Mouse (Mus musculus) layer of hippocampus, adult 9-10 months (tissue): Measurements from ENCODE around the gene Ric1.
"Not testable (repeated sequence)": the region's sequence is repeated elsewhere in the genome, so short reads cannot be mapped to it uniquely, and the experiment has no call there.

Experiments
- DNase-seq: peaks from one replicate; pipeline ENCODE4 v3.0.0; 2022; ENCODE audit warnings: low spot score

The Ric1 gene

DNA sequence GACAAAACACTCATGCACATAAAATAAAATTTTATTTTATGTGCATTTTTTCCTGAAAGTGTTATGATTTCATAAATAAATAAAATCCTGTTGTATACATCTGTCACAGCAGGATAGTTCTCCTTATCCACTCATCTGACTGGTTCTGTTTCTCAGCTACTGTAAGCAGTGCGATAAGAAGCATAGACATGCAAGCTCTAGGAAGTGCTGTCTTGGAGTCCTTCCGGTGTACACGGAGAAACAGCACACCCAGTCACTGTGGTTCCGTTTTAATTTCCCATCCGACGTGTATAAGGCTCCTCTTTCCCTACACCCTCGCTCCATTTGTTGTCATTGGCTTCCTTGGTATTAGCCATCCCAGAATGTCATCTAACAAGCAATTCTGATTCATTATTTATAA is 24.2 kb upstream of the Ric1 start:
- DNase-seq: no peak

DNA sequence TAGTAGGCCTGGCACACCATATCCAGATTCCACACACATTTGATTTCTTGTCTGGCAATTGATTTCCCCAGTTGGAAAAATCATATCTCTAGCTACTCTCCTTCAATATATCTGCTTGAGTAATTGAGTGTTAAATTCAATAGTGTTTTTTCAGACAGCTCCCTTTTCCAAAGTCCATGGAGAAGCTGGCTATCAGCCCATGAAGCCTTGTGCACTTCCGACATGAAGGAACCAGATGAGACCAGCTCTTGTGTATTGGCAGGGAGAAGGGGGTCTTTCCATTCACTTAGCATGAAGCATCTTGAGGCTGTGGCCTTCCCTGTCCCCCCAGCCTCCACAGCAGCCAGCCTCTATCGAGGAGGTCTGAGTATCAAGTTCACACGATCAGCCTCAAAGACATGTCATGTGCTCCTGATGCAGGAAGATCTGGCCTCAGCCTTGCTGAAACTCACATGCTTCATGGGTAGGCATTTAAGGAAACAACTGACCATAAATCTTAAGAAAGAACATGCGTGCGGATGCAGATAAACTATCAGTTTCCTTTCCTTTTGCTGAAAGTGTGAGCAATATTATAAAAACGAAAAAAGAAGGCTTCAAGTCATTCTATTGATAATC is 23.1 kb upstream of the Ric1 start:
- no peak for DNase-seq

DNA sequence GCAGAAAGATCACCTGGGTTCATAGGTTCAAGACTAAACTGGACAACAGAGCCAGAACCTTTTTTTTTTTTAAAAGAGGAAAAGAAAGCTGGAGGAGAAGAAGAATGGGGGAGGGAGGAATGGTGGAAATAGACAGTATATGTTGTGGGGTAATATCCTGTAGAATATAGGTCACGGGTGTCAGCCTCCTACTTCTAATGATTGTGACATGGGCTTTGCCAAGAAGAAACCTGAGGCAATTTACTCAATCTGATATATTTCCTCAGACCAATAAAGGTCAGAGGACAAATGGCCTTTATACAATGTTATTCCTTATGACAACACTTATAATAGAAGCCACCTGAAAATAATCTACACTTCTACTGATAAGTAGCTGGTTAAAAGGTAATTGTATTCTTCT is 21.7 kb upstream of the Ric1 start:
- DNase-seq: no peak

DNA sequence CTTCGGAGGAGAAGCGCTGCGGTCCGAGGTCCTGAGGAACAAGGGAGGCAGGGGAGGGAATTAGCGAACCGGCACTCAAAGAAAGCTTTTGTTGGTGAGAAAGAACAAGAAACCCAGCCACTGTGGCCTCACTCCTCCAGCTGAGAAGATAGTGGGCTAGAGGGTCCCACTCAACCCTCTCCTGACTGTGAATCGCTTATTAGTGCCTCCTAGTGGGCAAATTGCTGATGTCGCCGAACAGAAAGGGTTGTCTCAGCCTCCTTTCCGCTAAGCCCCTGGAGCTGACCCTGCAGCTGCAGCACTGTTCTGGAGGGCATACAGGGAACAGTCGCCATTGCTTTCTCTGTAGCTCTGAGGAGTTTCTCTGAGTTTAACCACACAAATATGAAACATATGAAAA is 21.0 kb upstream of the Ric1 start:
- no peak for DNase-seq

DNA sequence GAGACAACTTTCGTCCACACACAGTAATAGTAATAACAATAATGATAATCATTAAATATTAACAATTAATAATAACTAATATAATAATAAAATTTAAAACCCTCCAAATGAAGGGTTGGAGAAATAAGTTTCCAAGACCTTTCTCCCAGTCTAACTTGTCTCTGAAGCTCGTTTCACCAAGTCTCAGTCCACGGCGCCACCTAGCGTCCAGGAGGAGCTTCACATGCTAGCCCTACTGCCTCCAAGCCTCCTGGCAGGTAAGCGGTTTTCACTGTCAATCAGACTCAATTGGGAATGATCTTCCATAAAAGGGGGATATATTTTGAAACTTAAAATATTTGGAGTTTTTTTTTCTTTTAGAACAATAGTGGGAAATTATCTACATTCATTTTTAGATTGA is 20.6 kb upstream of the Ric1 start:
- DNase-seq: peak; percentile 74

DNA sequence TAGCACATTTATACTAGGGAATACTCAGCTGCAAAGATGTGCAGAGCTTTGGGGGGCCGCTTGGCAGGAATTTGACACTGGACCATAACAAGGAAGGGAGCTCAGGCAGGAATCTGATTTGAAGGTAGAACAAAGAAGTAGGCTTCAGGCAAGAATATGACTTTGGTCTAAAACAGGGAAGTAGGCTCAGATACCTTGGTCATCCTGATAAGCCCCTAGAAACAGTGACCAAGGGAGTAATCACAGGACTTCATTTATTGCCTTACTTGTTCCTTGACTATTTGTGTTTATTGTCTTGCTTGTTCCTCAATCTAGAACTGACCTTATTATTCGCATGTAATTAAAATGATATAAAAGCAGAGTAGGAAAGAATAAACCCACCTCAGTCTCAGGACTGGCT is 18.0 kb upstream of the Ric1 start:
- DNase-seq: no peak

DNA sequence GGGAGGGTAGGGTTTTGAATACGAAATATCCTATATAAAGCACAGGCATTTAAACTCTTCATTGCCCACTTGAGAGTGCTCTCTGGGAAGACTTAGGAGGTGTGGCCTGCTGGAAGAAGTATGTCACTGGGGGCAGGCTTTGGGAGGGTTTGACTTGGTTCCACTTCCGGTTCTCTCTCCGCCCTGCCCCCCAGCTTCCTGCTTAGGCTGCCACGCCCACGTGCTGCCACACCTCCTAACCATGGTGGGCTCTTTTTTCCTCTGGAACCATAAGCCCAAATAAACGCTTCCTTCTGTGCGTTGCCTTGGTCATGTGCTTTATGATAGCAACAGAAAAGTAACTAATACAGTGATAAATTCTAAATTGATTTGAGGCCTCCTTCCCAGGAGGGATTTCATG is 16.5 kb upstream of the Ric1 start:
- no peak for DNase-seq

DNA sequence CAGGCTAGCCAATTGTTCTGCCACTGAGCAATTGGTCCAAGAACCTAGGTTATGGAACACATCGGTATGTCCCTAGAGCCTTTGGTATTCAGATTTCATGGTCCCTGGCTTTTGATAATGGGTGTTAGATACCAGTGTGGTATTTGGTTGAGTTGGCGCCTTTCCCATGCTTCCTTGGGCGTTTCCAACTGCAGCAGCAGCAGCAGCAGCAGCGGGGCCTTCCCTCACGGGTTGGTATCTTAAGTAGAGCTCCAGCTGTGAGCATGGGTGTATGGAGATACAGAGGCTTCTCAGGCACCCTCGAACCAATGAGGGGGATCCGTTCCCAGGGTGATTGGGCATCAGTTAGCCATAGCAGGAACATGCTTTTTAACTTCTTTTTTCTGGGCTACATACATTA is 13.9 kb upstream of the Ric1 start:
- DNase-seq: no peak

DNA sequence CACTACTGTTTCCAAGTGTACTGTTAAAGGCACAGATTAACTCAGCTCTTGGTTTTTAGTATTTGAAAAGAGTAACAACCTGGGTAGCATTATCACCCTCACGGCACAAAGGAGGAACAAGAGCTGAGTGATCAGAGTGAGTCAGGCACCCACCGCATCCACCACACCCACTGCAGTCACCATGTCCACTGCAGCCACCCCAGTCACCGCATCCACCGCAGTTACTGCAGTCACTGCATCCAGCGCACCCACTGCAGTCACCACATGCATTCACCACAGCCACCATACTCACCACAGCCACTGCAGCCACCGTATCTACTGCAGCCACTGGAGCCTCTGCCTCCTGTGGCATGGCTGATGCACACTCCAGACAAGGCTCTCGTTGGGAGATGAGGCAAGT is 12.2 kb upstream of the Ric1 start:
- no peak for DNase-seq

DNA sequence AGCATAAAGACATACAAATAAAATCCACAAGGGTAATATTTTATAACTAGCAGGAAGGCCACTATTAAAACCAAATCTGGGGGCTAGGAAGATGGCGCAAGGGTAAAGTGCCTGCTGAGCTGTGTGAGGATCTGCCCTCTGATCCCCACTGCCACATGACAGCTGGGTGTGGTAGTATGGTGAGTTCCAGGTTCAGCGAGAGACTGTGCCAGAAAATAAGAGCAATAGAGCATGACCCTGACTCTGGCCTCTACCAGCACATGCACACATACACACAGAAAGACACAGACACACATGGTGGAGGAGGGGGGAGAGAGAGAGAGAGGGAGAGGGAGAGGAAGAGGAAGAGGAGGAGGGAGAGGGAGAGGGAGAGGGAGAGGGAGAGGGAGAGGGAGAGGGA is 10.3 kb upstream of the Ric1 start:
- no peak for DNase-seq

DNA sequence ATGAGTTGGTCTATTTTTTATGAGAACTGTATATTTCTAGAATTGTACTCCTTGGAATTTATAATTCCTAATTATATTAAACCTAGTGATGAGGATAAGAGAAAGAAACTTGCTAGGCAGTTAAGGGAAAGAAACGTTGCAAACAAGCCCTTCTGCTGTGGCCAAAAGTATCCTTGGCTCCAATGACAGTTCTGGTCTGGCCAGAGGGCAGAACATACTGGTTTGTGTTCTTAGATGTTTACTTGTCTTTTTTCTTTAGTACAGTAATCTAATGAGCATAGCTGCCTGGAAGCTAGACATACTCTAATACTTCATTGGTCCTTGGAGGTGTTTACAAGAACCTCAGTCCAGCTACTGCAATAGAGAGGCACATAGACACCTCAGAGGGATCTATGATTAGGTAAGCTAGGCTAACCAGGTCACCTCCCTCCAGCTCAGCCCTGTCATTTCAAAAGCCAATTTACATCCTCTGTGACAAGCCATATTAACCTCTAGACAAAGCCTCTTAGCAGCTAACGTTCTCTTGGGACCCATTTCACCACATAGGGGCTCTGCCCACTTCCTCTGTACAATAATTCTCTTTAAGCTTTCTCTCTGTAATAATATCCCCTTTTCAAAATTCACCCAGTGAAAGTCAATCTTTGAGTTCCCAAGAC is 8.8 kb upstream of the Ric1 start:
- no peak for DNase-seq

DNA sequence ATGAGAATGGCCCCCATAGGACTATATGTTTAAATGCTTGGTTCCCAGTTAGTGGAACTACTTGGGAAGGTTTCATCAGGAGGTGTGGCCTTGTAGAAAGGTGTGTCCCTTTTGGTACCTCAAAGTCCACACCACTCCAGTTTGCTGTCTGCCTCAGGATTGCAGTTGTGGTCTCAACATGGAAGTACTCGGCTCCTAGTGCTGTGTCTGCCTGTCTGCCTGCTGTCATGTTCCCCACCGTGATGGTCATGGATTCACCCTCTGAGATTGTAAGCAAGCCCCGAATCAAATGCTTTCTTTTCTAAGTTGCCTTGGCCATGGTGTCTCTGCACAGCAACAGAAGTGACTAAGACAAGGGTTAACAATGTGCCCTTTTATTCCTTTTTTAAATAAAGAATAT is 8.0 kb upstream of the Ric1 start:
- DNase-seq: no peak

DNA sequence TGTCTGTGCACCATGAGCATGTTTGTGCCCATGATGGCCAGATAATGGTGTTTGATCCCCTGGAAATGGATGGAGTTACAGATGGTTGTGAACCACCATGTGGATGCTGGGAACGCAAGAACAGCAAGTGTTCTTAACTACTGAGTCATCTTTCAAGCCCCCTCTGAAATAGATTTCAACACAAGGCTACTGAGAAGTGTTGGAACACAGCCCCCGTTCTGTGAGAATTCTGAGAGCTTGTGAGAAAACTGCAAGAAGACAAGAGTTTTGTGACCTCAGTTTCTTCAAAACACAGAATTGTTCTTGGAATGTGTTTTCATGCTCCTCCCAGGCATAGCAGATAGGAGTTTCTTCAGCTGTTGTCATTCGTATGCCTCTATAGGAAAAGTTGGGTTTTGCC is 6.7 kb upstream of the Ric1 start:
- no peak for DNase-seq

DNA sequence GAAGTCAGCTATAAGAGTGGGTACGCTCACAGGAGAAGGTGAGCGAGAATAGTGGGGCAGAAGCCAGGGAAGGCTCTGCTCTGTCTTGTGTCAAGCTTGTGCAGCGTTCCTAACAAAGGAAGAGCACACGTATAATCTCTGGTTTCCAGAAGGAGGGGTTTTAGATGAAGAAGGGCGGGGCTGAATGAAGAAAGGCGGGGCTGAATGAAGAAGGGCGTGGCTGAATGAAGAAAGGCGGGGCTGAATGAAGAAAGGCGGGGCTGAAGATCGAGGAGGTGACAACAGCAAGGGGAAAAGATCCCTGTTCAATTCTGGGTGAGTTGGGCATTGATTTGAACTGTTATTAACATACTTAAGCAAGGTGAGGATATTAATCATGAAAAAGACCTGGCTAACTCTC is 6.1 kb upstream of the Ric1 start:
- DNase-seq: no peak

DNA sequence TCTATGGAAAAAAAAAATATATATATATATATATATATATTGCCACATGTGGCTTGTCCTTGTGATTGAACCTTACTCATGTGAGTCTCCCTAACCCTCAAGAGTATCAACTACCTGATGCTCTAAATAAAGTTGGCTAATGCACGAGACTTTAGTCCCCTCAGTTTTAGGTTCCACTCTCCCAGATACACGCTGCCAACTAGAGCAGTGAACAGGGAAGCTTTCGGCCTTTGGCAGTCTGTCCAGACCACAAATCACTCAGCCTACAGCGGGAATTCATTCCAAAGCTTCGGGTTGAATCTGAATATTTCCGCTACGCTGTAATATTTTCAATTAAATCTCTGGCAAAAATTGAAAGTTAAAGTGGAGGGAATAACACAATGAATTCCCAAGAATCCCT is 3.7 kb upstream of the Ric1 start:
- DNase-seq: no peak

DNA sequence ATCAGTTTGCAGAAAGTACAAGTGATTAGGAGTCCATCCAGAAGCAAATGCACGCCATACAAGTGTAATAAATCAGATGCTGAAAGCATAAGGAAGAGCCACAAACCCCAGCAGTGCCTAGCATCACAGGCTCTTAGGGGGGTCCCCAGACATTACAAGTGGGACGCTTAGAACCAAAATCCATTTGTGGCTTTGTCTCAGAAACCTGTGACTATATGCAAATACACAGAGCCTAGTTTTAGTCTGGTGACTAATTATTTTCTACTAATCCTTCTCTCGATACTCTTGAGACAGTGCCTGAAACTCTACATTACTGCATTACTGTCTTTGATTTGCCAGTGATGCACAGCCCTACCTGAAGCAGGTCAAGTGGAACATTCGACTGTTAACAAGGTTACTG is 3.2 kb upstream of the Ric1 start:
- DNase-seq: no peak

DNA sequence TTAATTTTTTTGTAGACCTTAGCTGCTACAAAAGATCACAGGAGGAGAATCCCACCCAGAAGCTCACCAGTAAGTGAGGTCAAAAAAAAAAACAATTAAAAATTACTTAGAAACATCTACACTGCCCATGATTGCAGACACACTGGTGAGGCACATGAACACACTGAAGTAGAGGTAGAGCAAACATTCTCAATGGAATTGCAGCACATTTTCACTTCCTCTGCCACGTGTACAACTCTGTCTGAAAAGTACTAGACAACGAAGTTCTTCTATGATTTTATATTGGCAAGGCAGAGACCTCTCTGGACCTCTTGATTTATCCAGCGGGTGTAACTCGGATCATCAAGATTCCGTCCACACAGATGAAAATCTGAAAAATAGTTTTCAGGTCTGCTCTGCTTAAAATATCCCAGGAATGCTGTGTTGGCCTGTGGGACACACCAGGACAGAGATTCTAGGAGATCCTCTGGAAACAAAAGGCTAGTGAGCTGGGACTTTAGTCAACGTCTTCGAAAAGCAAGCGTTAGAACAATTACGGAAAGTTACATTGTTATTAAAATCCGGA is 1.0 kb upstream of the Ric1 start:
- no peak for DNase-seq

DNA sequence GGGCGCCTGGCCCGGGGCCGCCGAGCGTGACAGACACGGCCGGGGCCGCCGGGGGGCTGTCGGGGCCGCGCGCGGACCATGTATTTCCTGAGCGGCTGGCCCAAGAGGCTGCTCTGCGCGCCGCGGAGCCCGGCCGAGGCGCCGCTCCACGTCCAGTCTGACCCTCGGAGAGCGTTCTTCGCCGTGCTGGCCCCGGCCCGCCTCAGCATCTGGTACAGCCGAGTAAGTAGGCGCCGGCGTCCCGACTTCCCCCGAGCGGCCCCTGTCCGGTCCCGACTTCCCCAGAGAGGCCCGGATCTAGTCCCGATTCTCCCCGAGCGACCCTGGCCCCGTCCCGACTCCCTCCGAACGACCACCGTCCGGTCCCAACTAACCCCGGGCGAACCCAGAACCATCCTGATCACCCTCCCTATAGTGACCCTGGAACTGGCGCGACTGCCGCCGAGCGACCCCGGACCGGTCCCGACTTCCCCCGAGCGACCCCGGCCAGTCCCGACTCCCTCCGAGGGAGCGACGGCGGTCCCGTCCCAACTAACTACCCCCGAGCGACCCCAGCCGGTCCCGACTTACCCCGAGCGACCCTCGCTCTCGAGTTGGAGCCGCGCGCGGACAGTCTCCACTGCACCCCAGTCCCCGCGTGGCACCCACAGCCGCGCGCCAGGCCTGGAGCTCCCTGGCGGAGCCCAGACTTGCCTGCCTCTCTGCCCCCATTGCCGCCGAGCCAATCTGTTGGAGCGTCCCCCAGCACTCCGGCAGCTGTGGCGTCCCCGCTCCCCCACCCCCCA is 555 bp downstream of the Ric1 start:
- no peak for DNase-seq

DNA sequence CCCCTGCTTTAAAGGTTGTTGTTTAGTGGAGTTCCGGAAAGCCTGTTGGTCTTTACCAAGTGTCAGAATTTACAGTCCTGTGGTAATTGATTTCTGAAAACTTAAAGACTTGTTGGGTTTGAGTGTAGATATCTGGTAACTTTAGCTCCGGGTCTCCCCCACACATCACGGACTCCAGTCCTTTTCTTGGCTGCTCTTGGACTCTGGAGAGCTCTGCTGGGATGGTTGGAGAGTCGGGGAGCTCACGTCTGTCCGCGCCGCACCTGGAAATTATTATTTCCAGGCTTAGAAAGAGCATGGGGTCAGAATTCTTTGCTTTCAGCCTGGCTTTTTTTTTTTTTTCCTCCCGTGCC is 1.1 kb downstream of the Ric1 start:
- no peak for DNase-seq

DNA sequence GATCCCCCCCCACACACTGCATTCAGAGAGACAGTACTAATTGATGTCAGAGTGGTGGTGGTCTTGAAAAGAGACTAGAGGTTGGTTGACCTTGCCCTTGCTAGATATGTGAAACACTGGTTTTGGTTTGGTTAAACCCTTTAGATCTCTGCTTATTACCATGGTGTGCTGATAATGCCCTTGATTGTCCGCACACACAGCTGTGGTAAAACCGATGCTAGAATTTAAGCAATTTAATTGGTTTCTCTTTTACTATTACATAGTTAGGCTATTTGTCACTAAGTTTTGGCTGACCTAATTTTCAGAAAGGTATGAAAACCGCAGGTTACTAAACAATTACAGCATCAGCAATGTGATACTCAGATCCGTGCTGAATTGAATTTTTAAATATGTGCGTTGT is 1.6 kb downstream of the Ric1 start:
- no peak for DNase-seq

DNA sequence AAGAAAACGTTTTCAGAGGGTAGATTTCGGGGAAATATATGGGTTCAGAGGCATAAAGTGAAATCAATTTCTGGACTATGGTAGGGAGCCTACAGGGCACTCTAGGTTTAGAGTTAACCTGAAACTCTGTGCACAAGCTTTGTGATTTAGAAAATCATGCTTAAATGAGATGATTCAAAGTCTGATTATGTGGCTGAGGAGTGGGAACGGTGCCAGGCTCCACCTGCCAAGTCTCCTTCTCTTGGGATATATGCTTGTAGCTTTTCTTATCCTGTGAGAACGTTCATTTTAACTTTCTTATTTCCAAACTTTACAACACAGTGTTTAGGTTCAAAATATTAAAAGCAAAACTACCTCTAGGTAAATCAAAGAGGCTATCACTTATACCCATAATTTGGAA is 2.5 kb downstream of the Ric1 start:
- no peak for DNase-seq

DNA sequence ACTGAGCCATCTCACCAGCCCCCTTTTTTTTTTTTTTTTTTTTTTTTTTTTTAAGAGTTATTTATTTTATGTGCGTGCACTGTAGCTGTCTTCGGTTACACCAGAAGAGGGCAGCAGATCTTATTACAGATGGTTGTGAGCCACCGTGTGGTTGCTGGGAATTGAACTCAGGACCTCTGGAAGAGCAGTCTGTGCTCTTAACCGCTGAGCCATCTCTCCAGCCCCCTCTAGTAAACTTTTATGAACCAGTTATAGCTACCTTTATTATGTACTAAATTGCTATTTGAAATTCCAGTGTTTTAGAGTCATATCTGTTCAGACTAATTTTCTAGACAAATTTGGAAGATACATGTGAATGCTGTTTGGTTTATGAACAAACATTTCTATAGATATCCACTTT is 3.5 kb downstream of the Ric1 start:
- not testable (repeated sequence) for DNase-seq

DNA sequence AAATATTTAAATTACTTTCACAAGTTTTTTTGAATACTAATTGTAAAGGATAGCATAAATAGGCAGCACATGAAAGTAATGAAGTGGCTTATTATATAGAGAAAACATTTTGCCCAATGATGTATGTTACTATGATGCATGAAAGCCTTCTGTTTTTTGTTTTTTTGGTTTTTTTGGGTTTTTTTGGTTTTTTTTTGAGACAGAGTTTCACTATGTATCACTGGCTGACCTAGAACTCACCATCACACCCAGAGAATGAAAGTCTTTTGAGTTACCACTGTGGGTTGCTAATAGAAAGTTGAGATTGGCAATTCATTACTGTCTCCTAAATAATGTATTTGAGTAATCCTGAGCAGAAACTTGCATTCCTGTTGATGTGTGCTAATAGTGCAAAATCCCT is 4.8 kb downstream of the Ric1 start:
- no peak for DNase-seq

DNA sequence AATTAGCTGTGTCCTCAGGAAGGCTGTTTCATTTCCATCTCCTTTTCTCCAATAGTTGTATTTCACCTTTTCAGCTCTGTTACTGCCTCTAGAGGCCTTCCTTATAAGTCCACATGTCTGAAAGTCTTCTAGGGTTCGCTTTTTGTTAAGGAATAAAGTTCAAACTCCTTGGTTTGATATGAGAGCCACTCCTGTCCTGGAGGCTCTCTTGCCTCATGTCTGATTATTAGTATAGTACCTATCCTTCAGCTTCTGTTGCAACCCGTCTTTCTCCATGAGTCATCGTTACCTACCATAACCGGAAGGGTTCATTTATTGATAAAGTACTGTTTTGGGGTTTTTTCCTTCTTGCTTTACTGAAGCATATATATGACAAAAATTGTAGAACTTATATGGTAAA is 5.2 kb downstream of the Ric1 start:
- DNase-seq: no peak
